Mouse (Mus musculus) neural tube, postnatal 0 days (tissue): ENCODE results near the gene Npffr2. TPM values are rescaled to one million over a fixed set of nuclear protein-coding genes. Genes with fewer than 3 reads are reported as not detected.

Experiments used
- polyA plus RNA-seq: library from polyadenylated mRNA; unstranded; fragments of >200 nt; fragmentation: Nextera tagmentation; extraction: Ambion mirVana; gene quantifications from 2 replicates; pipeline ENCODE4 v1.2.1, GENCODE M21; 2015

Npffr2 gene
- 0.23 and 0.36 TPM in 2 replicates for polyA plus RNA-seq

GRCm38 (mm10) chr5:89526878-89527578 lies at the start of gene Npffr2:
Gene Npffr2 (plus strand): TSS chr5:89527429.

Other genes with a start within 250 kb of the Npffr2 start
- gene Gc, start 69.5 kb upstream of the Npffr2 start, polyA plus RNA-seq = 0.25 and 0.66 TPM in 2 replicates